Mouse (Mus musculus): ENCODE measurements around the gene Gm21887. TPM values are rescaled to one million over a fixed set of nuclear protein-coding genes. Genes with fewer than 3 reads are reported as not detected.
A peak's percentile ranks its signal among the peaks of the same experiment; 100 is the strongest.
"Not testable (repeated sequence)": the region's sequence is repeated elsewhere in the genome, so short reads cannot be mapped to it uniquely, and the experiment has no call there.

Gene Gm21887
- polyA plus RNA-seq, 1 experiment from 2014 or later: 229 TPM

GRCm38 (mm10) chrX:169987368-169987837 is 22.1 kb upstream of the Gm21887 start:
- WGBS: 87% methylated on average over 28 of the region's 28 CpGs
- H3K27me3 ChIP-seq (ENCODE audit: insufficient read depth, poor library complexity, severe bottlenecking); H3K27ac ChIP-seq; H3K4me1 ChIP-seq (replicated peaks); DNase-seq (ENCODE audit: low spot score); H3K4me3 ChIP-seq: not testable (repeated sequence)
- peaks cover 72% of the 10 kb centered on the region for H3K9me3 ChIP-seq
- peaks cover 74% of the 10 kb centered on the region for H3K36me3 ChIP-seq

GRCm38 (mm10) chrX:169988571-169989218 is 20.8 kb upstream of the Gm21887 start:
- not testable (repeated sequence) for DNase-seq (ENCODE audit: low spot score); H3K4me3 ChIP-seq; H3K27ac ChIP-seq; H3K4me1 ChIP-seq (replicated peaks); H3K27me3 ChIP-seq (ENCODE audit: insufficient read depth, poor library complexity, severe bottlenecking)
- peaks cover 59% of the 10 kb centered on the region for H3K9me3 ChIP-seq
- peaks cover 61% of the 10 kb centered on the region for H3K36me3 ChIP-seq
- WGBS: 93% methylated on average over 56 of the region's 56 CpGs

- not testable (repeated sequence) for H3K27me3 ChIP-seq (ENCODE audit: insufficient read depth, poor library complexity, severe bottlenecking); H3K4me3 ChIP-seq; H3K27ac ChIP-seq; H3K4me1 ChIP-seq (replicated peaks)
- DNase-seq (ENCODE audit: low spot score): peak; percentile 42
- H3K9me3 ChIP-seq: peaks cover 54% of the 10 kb centered on the region
- WGBS: 84% methylated on average over 8 of the region's 8 CpGs
- H3K36me3 ChIP-seq: peaks cover 56% of the 10 kb centered on the region
These were observed 20.3 kb upstream of the Gm21887 start for GRCm38 (mm10) chrX:169989219-169989595.

GRCm38 (mm10) chrX:169989691-169990631 is 19.5 kb upstream of the Gm21887 start:
- H3K4me3 ChIP-seq; H3K4me1 ChIP-seq (replicated peaks); DNase-seq (ENCODE audit: low spot score); H3K27ac ChIP-seq; H3K27me3 ChIP-seq (ENCODE audit: insufficient read depth, poor library complexity, severe bottlenecking): not testable (repeated sequence)
- Histone ChIP-seq H3K9me3 (peaks cover 46% of the 10 kb centered on the region), H3K36me3 (peaks cover 48% of the 10 kb centered on the region)
- WGBS: 77% methylated on average over 56 of the region's 56 CpGs

DNA sequence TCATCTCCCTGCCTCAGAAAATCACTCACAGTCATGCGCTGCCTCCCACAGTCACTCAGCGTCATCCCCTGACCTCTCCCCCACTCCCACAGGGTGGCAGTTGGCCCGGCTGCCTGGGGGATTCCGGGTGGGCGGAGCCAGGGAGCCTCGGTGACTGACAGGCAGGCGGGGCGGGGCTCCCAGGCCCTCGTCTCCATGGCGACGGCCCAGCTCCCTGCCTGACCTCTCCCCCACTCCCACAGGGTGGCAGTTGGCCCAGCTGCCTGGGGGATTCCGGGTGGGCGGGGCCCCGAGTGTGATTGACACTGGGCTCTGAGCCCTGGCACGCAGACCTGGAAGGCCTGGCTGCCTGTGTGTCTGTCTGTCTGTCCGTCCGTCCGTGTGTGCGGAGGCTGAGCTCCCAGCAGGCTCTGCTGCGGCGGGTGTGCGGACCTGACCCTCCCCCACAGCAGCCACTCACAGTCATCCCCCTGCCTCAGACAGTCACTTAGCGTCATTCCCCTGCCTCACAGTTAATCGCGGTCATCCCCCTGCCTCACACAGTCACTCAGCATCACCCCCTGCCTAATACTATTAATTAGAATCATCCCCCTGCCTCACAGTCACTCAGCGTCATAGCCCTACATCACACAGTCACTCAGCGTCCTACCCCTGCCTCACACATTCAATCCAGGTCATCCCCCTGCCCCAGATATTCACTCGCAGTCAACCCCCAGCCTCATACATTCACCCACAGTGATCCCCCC is 18.2 kb upstream of the Gm21887 start:
- DNase-seq (ENCODE audit: low spot score); H3K4me3 ChIP-seq; H3K27me3 ChIP-seq (ENCODE audit: insufficient read depth, poor library complexity, severe bottlenecking); H3K27ac ChIP-seq; H3K4me1 ChIP-seq (replicated peaks): not testable (repeated sequence)
- Histone ChIP-seq H3K36me3 (peaks cover 37% of the 10 kb centered on the region), H3K9me3 (peaks cover 38% of the 10 kb centered on the region)
- WGBS: 14% methylated on average over 20 of the region's 28 CpGs

DNA sequence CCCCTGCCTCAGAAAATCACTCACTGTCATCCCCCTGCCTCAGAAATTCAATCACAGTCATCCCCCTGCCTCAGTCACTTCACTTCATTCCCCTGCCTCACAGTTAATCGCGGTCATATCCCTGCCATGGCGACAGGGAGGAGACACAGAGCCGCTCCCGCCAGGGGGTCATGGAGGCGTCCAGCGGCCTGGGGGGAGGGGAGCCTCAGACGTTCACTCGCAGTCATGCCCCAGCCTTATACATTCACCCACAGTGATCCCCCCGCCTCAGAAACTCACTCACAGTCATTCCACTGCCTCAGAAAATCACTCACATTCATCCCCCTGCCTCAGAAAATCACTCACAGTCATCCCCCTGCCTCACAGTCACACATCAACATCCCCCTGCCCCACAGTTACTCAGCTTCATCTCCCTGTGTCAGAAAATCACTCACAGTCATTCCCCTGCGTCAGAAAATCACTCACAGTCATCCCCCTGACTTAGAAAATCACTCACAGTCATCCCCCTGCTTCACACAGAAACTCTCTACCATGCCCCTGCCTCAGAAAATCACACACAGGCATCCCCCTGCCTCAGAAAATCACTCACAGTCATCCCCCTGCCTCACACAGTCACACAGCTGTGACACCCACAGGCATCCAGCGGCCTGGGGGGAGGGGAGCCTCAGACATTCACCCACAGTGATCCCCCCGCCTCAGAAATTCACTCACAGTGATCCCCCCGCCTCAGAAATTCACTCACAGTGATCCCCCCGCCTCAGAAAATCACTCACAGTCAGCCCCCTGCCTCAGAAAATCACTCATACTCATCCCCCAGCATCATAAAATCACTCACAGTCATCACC is 17.2 kb upstream of the Gm21887 start:
- not testable (repeated sequence) for H3K27me3 ChIP-seq (ENCODE audit: insufficient read depth, poor library complexity, severe bottlenecking); H3K4me1 ChIP-seq (replicated peaks); H3K27ac ChIP-seq; H3K4me3 ChIP-seq; DNase-seq (ENCODE audit: low spot score)
- Histone ChIP-seq H3K9me3 (peaks cover 29% of the 10 kb centered on the region), H3K36me3 (peaks cover 31% of the 10 kb centered on the region)
- 17% methylated on average over 9 of the region's 15 CpGs for WGBS

DNA sequence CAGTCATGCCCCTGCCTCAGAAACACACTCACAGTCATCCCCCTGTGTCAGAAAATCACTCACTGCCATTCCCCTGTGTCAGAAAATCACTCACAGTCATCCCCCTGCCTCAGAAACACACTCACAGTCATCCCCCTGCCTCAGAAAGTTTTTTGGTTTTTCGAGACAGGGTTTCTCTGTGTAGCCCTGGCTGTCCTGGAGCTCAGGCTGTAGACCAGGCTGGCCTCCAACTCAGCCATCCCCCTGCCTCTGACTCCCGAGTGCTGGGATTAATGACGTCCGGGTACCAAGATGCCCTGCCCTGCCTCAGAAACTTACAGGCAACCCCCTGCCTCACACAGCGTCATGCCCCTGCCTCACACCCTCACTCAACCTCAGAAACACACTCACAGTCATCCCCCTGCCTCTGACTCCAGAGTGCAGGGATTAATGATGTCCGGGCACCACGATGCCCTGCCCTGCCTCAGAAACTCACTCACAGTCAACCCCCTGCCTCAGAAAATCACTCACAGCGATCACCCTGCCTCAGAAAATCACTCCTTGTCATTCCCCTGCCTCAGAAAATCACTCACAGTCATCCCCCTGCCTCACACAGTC is 16.4 kb upstream of the Gm21887 start:
- Histone ChIP-seq H3K36me3 (peaks cover 26% of the 10 kb centered on the region), H3K9me3 (peaks cover 29% of the 10 kb centered on the region)
- not testable (repeated sequence) for H3K27ac ChIP-seq; DNase-seq (ENCODE audit: low spot score); H3K4me3 ChIP-seq; H3K4me1 ChIP-seq (replicated peaks); H3K27me3 ChIP-seq (ENCODE audit: insufficient read depth, poor library complexity, severe bottlenecking)
- WGBS: 39% methylated on average over 5 of the region's 8 CpGs

- H3K27ac ChIP-seq; H3K4me3 ChIP-seq; H3K4me1 ChIP-seq (replicated peaks); H3K27me3 ChIP-seq (ENCODE audit: insufficient read depth, poor library complexity, severe bottlenecking); DNase-seq (ENCODE audit: low spot score): not testable (repeated sequence)
- H3K36me3 ChIP-seq: peaks cover 17% of the 10 kb centered on the region
- WGBS: 48% methylated on average over 3 of the region's 33 CpGs
- H3K9me3 ChIP-seq: peaks cover 20% of the 10 kb centered on the region
These were observed 15.2 kb upstream of the Gm21887 start for GRCm38 (mm10) chrX:169994011-169994865.

GRCm38 (mm10) chrX:169994866-169995711 is 14.4 kb upstream of the Gm21887 start:
- not testable (repeated sequence) for H3K27ac ChIP-seq
- DNase-seq (ENCODE audit: low spot score): peak; percentile 23
- WGBS: 23% methylated on average over 2 of the region's 2 CpGs

GRCm38 (mm10) chrX:169995909-169996521 is 13.4 kb upstream of the Gm21887 start:
- not testable (repeated sequence) for H3K27me3 ChIP-seq (ENCODE audit: insufficient read depth, poor library complexity, severe bottlenecking); H3K4me1 ChIP-seq (replicated peaks); H3K27ac ChIP-seq; DNase-seq (ENCODE audit: low spot score); H3K4me3 ChIP-seq; H3K36me3 ChIP-seq
- WGBS: 0% methylated on average over 3 of the region's 17 CpGs
- H3K9me3 ChIP-seq: peaks cover 14% of the 10 kb centered on the region

More at GRCm38 (mm10) chrX:169994866-169995711, 14.4 kb upstream of the Gm21887 start:
- not testable (repeated sequence) for H3K27me3 ChIP-seq (ENCODE audit: insufficient read depth, poor library complexity, severe bottlenecking); H3K36me3 ChIP-seq; H3K4me1 ChIP-seq (replicated peaks); H3K4me3 ChIP-seq
- peaks cover 13% of the 10 kb centered on the region for H3K9me3 ChIP-seq

Data from hindbrain, embryonic 10.5 days (tissue).